Mouse (Mus musculus): Measurements from ENCODE around the gene Prkch. TPM values are rescaled to one million over a fixed set of nuclear protein-coding genes. Genes with fewer than 3 reads are reported as not detected.

Prkch gene
- total RNA-seq, 2 experiments from 2014 or later = 5.5 to 7.6 TPM

- intact Hi-C loops (cut with DNase I) = loop anchor here (10.0 kb wide), 1 partner anchor 221 kb away; no protein-coding TSS in a partner anchor
- peak overlapping the region; percentile 47 for H3K4me3 ChIP-seq
- H3K27ac ChIP-seq = peak overlapping the region; percentile 77
- DNase-seq = peak; percentile 43
- peak; percentile 29; the same call in 1 of the 2 replicates for TF ChIP-seq CTCF (IDR thresholded peaks at IDR 0.05)
These were observed 209.1 kb downstream of the Prkch start for GRCm38 (mm10) chr12:73793744-73794143.

- peak overlapping the region; percentile 47 for H3K4me3 ChIP-seq
- intact Hi-C loops (cut with DNase I) = loop anchor here (10.0 kb wide), 1 partner anchor 220 kb away; no protein-coding TSS in a partner anchor
- TF ChIP-seq CTCF (IDR thresholded peaks at IDR 0.05) = no peak; the same call in 1 of the 2 replicates
- peak; percentile 92 for DNase-seq
- peak overlapping the region; percentile 77 for H3K27ac ChIP-seq
These were observed 209.7 kb downstream of the Prkch start for GRCm38 (mm10) chr12:73794151-73794883.

GRCm38 (mm10) chr12:73799671-73800070, 215.1 kb downstream of the Prkch start:
- intact Hi-C loops (cut with DNase I) = loop anchor here (5.0 to 10.0 kb wide), 2 partner anchors 108 to 215 kb away; no protein-coding TSS in a partner anchor
- no peak overlapping the region for H3K27ac ChIP-seq
- H3K4me3 ChIP-seq = no peak overlapping the region
- no peak for DNase-seq
- TF ChIP-seq CTCF (IDR thresholded peaks at IDR 0.05) = no peak

- peak overlapping the region; percentile 66 for H3K27ac ChIP-seq
- intact Hi-C loops (cut with DNase I) = no loop called here
- no peak overlapping the region for H3K4me3 ChIP-seq
- no peak for TF ChIP-seq CTCF (IDR thresholded peaks at IDR 0.05)
- DNase-seq = no peak
These were observed 216.3 kb downstream of the Prkch start for GRCm38 (mm10) chr12:73800886-73801285.

GRCm38 (mm10) chr12:73801845-73802244, 217.2 kb downstream of the Prkch start:
- Histone ChIP-seq H3K27ac (no peak overlapping the region), H3K4me3 (no peak overlapping the region)
- intact Hi-C loops (cut with DNase I) = no loop called here
- no peak for TF ChIP-seq CTCF (IDR thresholded peaks at IDR 0.05)
- DNase-seq = peak; percentile 48

- no peak overlapping the region for H3K27ac ChIP-seq
- no peak for TF ChIP-seq CTCF (IDR thresholded peaks at IDR 0.05)
- no peak for DNase-seq
- H3K4me3 ChIP-seq = no peak overlapping the region
- intact Hi-C loops (cut with DNase I) = no loop called here
These were observed 217.9 kb downstream of the Prkch start for GRCm38 (mm10) chr12:73802379-73803057.

- H3K4me3 ChIP-seq = no peak overlapping the region
- TF ChIP-seq CTCF (IDR thresholded peaks at IDR 0.05) = no peak
- no peak overlapping the region for H3K27ac ChIP-seq
- intact Hi-C loops (cut with DNase I) = no loop called here
- DNase-seq = no peak
These were observed 219.3 kb downstream of the Prkch start for GRCm38 (mm10) chr12:73803946-73804345.

DNA sequence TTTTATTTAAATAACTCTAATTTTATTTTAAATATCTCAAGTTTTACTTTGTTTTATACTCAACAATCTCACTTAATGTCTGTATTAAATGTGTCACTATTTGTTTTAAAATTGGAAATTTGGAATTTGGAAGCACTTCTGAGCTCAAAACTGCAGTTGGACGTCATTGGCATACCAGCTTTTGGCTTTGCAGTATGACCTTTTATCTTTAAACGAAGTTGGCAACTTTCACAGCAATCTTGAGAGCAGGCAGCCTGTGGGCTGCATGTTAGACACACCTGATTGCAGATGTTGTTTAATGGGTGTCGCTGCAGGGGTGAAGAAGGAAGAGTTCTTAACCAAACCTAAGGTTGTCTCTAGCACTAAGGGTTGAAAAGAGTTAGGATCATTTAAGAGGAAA, 220.9 kb downstream of the Prkch start:
- no peak for DNase-seq
- intact Hi-C loops (cut with DNase I) = no loop called here
- Histone ChIP-seq H3K27ac (no peak overlapping the region), H3K4me3 (no peak overlapping the region)
- TF ChIP-seq CTCF (IDR thresholded peaks at IDR 0.05) = no peak

- intact Hi-C loops (cut with DNase I) = no loop called here
- no peak overlapping the region for H3K4me3 ChIP-seq
- TF ChIP-seq CTCF (IDR thresholded peaks at IDR 0.05) = no peak
These were observed 221.4 kb downstream of the Prkch start for GRCm38 (mm10) chr12:73806003-73806402.

DNA sequence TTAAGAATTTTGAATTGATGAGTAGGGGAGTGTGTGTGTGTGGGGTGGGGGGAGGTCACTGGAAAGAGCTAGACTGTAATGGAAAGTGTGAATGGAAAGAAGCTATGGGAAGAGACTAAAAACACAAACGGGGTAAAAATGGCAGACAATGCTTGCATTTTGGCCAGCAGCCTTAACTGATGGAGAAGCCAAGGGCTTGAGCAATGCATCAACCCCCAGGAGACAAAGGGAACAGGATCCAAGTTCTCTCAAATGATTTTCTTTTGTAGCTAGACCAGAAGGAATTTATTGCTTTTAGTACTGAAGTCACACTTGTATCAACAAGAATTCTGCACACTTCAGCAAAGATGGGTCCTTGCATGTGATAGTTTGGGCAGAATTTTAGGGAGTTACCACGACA, 222.6 kb downstream of the Prkch start:
- intact Hi-C loops (cut with DNase I) = no loop called here
- H3K4me3 ChIP-seq = no peak overlapping the region
- no peak for DNase-seq
- TF ChIP-seq CTCF (IDR thresholded peaks at IDR 0.05) = no peak
- peak overlapping the region; percentile 2; the same call in 1 of the 2 replicates for H3K27ac ChIP-seq

More at GRCm38 (mm10) chr12:73806003-73806402, 221.4 kb downstream of the Prkch start:
- no peak overlapping the region for H3K27ac ChIP-seq
- no peak for DNase-seq

DNA sequence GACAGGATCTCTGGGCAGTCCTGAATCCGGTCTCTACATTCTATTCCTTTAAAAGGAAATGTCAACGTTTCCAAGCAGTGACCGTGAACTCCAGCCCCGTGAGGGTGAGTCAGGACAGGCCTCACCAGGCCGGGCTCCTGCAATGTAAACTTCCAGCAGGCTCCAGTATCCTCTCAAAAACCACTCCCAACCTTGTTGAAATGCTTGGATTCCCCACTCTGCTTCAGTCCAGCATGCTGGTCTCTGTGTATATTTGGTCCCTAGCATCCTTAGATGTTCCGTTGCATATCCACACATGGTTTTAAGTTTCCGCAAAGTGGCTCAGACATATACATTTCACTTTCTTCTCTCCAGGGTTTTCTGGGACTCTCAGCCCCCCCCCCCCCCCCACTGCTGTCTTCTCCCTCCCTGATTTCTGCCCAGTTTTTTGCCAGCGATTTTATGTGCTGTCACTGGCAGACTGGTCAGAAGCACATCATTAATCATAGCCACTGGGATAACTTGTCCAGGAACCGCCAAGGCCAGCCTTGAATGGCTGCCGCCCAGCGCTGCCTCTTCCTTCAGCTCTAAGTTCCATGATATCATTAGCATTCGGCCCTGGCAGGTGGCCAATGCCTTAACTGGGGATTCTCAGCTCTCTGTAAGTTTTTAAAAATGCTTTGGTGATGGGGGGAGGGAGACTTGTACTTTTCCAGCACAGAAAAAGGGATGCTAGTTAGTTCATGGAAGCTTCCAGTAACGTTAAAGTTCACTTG, 225.6 kb downstream of the Prkch start:
- intact Hi-C loops (cut with DNase I) = no loop called here
- H3K4me3 ChIP-seq = peak overlapping the region; percentile 40
- TF ChIP-seq CTCF (IDR thresholded peaks at IDR 0.05) = no peak
- DNase-seq = peak; percentile 87
- peak overlapping the region; percentile 71 for H3K27ac ChIP-seq

DNA sequence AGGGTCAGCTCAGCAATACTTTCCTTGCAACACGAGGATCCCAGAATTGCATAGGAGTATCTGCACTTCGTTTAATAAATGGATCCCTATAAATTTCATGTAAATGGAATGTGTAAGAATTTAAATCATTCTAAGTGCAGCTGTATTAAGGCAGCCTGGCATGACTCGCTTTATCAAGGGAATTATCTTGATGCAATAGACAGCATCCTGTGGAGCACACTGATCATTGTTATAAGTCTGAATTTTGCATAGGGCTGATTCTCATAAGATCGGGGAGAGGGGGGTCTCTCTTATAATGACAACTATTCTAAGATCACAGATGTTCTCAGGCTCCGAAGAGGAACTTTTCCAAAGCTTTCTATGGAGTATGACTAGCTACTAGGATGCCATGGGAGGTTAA, 226.3 kb downstream of the Prkch start:
- intact Hi-C loops (cut with DNase I) = no loop called here
- Histone ChIP-seq H3K4me3 (no peak overlapping the region), H3K27ac (peak overlapping the region; percentile 71)
- no peak for DNase-seq
- TF ChIP-seq CTCF (IDR thresholded peaks at IDR 0.05) = no peak

All from gastrocnemius, adult 2 months (tissue).